Mouse (Mus musculus) embryonic facial prominence, embryonic 12.5 days (tissue): Measurements from ENCODE around the gene Olfr1120. TPM values are rescaled to one million over a fixed set of nuclear protein-coding genes. Genes with fewer than 3 reads are reported as not detected.
"Not testable (repeated sequence)": the region's sequence is repeated elsewhere in the genome, so short reads cannot be mapped to it uniquely, and the experiment has no call there.

Source experiments
- ATAC-seq: fragments of 200-750 bp; cut with Nextera tagmentation; 2 replicates; pipeline ENCODE4 v1.8.0; 2017; ENCODE audit not compliant: insufficient number of reproducible peaks, insufficient read depth, low FRiP score, low TSS enrichment
- H3K27ac ChIP-seq: fragments of 300-500 bp; sonication (generic); 2 replicates; pipeline ENCODE4 v1.5.1; 2016; ENCODE audit warnings: mild to moderate bottlenecking
- H3K27me3 ChIP-seq: fragments of 300-500 bp; sonication (generic); 2 replicates; pipeline ENCODE4 v1.6.1; 2016; ENCODE audit warnings: mild to moderate bottlenecking, moderate library complexity
- H3K36me3 ChIP-seq: fragments of 300-500 bp; sonication (generic); 2 replicates; pipeline ENCODE4 v1.6.1; 2016; ENCODE audit warnings: mild to moderate bottlenecking
- H3K4me1 ChIP-seq: fragments of 300-500 bp; sonication (generic); 2 replicates; pipeline ENCODE4 v1.6.1; 2016
- H3K4me2 ChIP-seq: fragments of 300-500 bp; sonication (generic); replicated peaks from 2 replicates; pipeline ENCODE4 v1.6.1; 2016; ENCODE audit warnings: mild to moderate bottlenecking, moderate library complexity
- H3K4me3 ChIP-seq: fragments of 300-500 bp; sonication (generic); 2 replicates; pipeline ENCODE4 v1.5.1; 2016; ENCODE audit warnings: mild to moderate bottlenecking
- H3K9ac ChIP-seq: fragments of 300-500 bp; sonication (generic); 2 replicates; pipeline ENCODE4 v1.6.1; 2016; ENCODE audit warnings: mild to moderate bottlenecking, moderate library complexity
- H3K9me3 ChIP-seq: fragments of 300-500 bp; sonication (generic); 2 replicates; pipeline ENCODE4 v1.6.1; 2016; ENCODE audit warnings: mild to moderate bottlenecking, moderate library complexity
- WGBS: fragments of 180-500 bp; shearing (Covaris S2); methylation state at CpG from one replicate; pipeline ENCODE4 v1.1.7; 2016; 5-methylcytosine and 5-hydroxymethylcytosine counted together
- polyA plus RNA-seq: library from polyadenylated mRNA; unstranded; fragments of >200 nt; fragmentation: Nextera tagmentation; extraction: Ambion mirVana; gene quantifications from 2 replicates; pipeline ENCODE4 v1.2.1, GENCODE M21; 2016

Olfr1120 gene
- not detected in 2 replicates for polyA plus RNA-seq

- Histone ChIP-seq H3K36me3 (no peaks in the 10 kb centered on the region), H3K27ac (no peak within 1 kb of the TSS), H3K4me1 (no peaks in the 10 kb centered on the region), H3K9ac (no peak within 1 kb of the TSS), H3K27me3 (no peaks in the 10 kb centered on the region), H3K4me2 (no peak within 1 kb of the TSS), H3K4me3 (no peak within 1 kb of the TSS), H3K9me3 (no peaks in the 10 kb centered on the region)
- WGBS: 57% methylated on average over 2 of the region's 2 CpGs
- ATAC-seq: no peak
These were observed at the start of gene Olfr1120 for GRCm38 (mm10) chr2:87354515-87354914. TSS of gene Olfr1120 (plus strand) at chr2:87354815.

GRCm38 (mm10) chr2:87307281-87307680, 47.3 kb upstream of the Olfr1120 start, which contains the start of gene Olfr1118:
TSS of gene Olfr1118 (plus strand) at chr2:87307581.
- Histone ChIP-seq H3K36me3 (no peaks in the 10 kb centered on the region), H3K27me3 (no peaks in the 10 kb centered on the region), H3K9ac (no peak within 1 kb of the TSS), H3K9me3 (no peaks in the 10 kb centered on the region), H3K4me2 (no peak within 1 kb of the TSS), H3K27ac (no peak within 1 kb of the TSS), H3K4me3 (no peak within 1 kb of the TSS), H3K4me1 (no peaks in the 10 kb centered on the region)
- ATAC-seq: no peak
- WGBS: 64% methylated on average over 1 of the region's 1 CpGs

- H3K27ac ChIP-seq, H3K4me2 ChIP-seq, H3K4me3 ChIP-seq, H3K9me3 ChIP-seq, H3K36me3 ChIP-seq, ATAC-seq, H3K27me3 ChIP-seq, H3K4me1 ChIP-seq, H3K9ac ChIP-seq: not testable (repeated sequence)
- WGBS: 97% methylated on average over 2 of the region's 2 CpGs
These were observed 5.5 kb downstream of the Olfr1120 start for GRCm38 (mm10) chr2:87360121-87360520.

- no peak within 1 kb of the TSS for H3K4me2 ChIP-seq
- ATAC-seq: no peak
- no peak within 1 kb of the TSS for H3K27ac ChIP-seq
- whole genome bisulfite sequencing: 37% methylated on average over 1 of the region's 1 CpGs
- H3K9ac ChIP-seq: no peak within 1 kb of the TSS
- no peaks in the 10 kb centered on the region for H3K9me3 ChIP-seq
- no peaks in the 10 kb centered on the region for H3K36me3 ChIP-seq
- H3K27me3 ChIP-seq: no peaks in the 10 kb centered on the region
- no peak within 1 kb of the TSS for H3K4me3 ChIP-seq
- H3K4me1 ChIP-seq: no peaks in the 10 kb centered on the region
These were observed 15.0 kb downstream of the Olfr1120 start, which contains the start of gene Olfr1121 for GRCm38 (mm10) chr2:87369595-87369994. TSS of gene Olfr1121 (plus strand) at chr2:87369895.

GRCm38 (mm10) chr2:87371726-87372125, 17.1 kb downstream of the Olfr1120 start:
- Histone ChIP-seq H3K27ac (no peak overlapping the region), H3K9ac (no peak overlapping the region), H3K4me1 (no peaks in the 10 kb centered on the region), H3K27me3 (no peaks in the 10 kb centered on the region), H3K36me3 (no peaks in the 10 kb centered on the region), H3K4me3 (no peak overlapping the region), H3K9me3 (no peaks in the 10 kb centered on the region), H3K4me2 (no peak overlapping the region)
- ATAC-seq: no peak
- WGBS: 88% methylated on average over 4 of the region's 4 CpGs

- no peak overlapping the region for H3K27ac ChIP-seq
- H3K9ac ChIP-seq: no peak overlapping the region
- no peaks in the 10 kb centered on the region for H3K4me1 ChIP-seq
- WGBS: 87% methylated on average over 2 of the region's 2 CpGs
- no peak for ATAC-seq
- no peaks in the 10 kb centered on the region for H3K27me3 ChIP-seq
- no peak overlapping the region for H3K4me3 ChIP-seq
- H3K4me2 ChIP-seq: no peak overlapping the region
- no peaks in the 10 kb centered on the region for H3K9me3 ChIP-seq
- no peaks in the 10 kb centered on the region for H3K36me3 ChIP-seq
These were observed 29.3 kb downstream of the Olfr1120 start for GRCm38 (mm10) chr2:87383935-87384334.

- Histone ChIP-seq H3K9me3 (no peaks in the 10 kb centered on the region), H3K27me3 (no peaks in the 10 kb centered on the region), H3K4me1 (no peaks in the 10 kb centered on the region), H3K27ac (no peak within 1 kb of the TSS), H3K9ac (no peak within 1 kb of the TSS), H3K4me2 (no peak within 1 kb of the TSS), H3K4me3 (no peak within 1 kb of the TSS), H3K36me3 (no peaks in the 10 kb centered on the region)
- ATAC-seq: no peak
- 77% methylated on average over 2 of the region's 2 CpGs for WGBS
These were observed 30.9 kb downstream of the Olfr1120 start, which contains the start of gene Olfr1122 for GRCm38 (mm10) chr2:87385549-87385948. TSS of gene Olfr1122 (plus strand) at chr2:87385849.

GRCm38 (mm10) chr2:87393605-87394004, 39.0 kb downstream of the Olfr1120 start:
- WGBS: 85% methylated on average over 5 of the region's 5 CpGs
- not testable (repeated sequence) for H3K27ac ChIP-seq, H3K4me2 ChIP-seq, ATAC-seq, H3K4me3 ChIP-seq, H3K27me3 ChIP-seq, H3K9ac ChIP-seq, H3K36me3 ChIP-seq, H3K4me1 ChIP-seq, H3K9me3 ChIP-seq

- WGBS: 82% methylated on average over 7 of the region's 7 CpGs
- ATAC-seq, H3K4me1 ChIP-seq, H3K9ac ChIP-seq, H3K4me2 ChIP-seq, H3K36me3 ChIP-seq, H3K27ac ChIP-seq, H3K9me3 ChIP-seq, H3K4me3 ChIP-seq, H3K27me3 ChIP-seq: not testable (repeated sequence)
These were observed 40.1 kb downstream of the Olfr1120 start for GRCm38 (mm10) chr2:87394686-87395085.

Other genes starting within 250 kb of the Olfr1120 start
- not detected in 2 replicates for gene Olfr259, start 240.2 kb upstream of the Olfr1120 start, polyA plus RNA-seq
- gene Olfr1110, start 214.5 kb upstream of the Olfr1120 start, polyA plus RNA-seq: not detected in 2 replicates
- gene Olfr1111, start 202.2 kb upstream of the Olfr1120 start, polyA plus RNA-seq: not detected in 2 replicates
- not detected in 2 replicates for gene Olfr1112, start 167.0 kb upstream of the Olfr1120 start, polyA plus RNA-seq
- not detected in 2 replicates for gene Olfr1113, start 145.8 kb upstream of the Olfr1120 start, polyA plus RNA-seq
- gene Olfr1115, start 106.8 kb upstream of the Olfr1120 start, polyA plus RNA-seq: not detected in 2 replicates
- not detected in 2 replicates for gene Olfr1116, start 87.3 kb upstream of the Olfr1120 start, polyA plus RNA-seq
- gene Olfr1118, start 47.2 kb upstream of the Olfr1120 start, polyA plus RNA-seq: not detected in 2 replicates
- gene Olfr1121, start 15.1 kb downstream of the Olfr1120 start, polyA plus RNA-seq: not detected in 2 replicates
- gene Olfr1122, start 31.0 kb downstream of the Olfr1120 start, polyA plus RNA-seq: not detected in 2 replicates
- not detected in 2 replicates for gene Olfr1123, start 61.8 kb downstream of the Olfr1120 start, polyA plus RNA-seq
- 0.09 and 0.11 TPM in 2 replicates for gene Olfr1124, start 75.5 kb downstream of the Olfr1120 start, polyA plus RNA-seq
- not detected in 2 replicates for gene Olfr1126, start 99.1 kb downstream of the Olfr1120 start, polyA plus RNA-seq
- gene Pramel7, start 142.3 kb downstream of the Olfr1120 start, polyA plus RNA-seq: not detected in 2 replicates
- not detected in 2 replicates for gene Pramel6, start 151.8 kb downstream of the Olfr1120 start, polyA plus RNA-seq
- not detected in 2 replicates for gene Olfr153, start 177.0 kb downstream of the Olfr1120 start, polyA plus RNA-seq
- gene Olfr1128, start 190.7 kb downstream of the Olfr1120 start, polyA plus RNA-seq: not detected in 2 replicates
- not detected in 2 replicates for gene Olfr1129, start 219.1 kb downstream of the Olfr1120 start, polyA plus RNA-seq